Mouse (Mus musculus) large intestine, adult 2 months (tissue): Measurements from ENCODE around the gene Spaca4. TPM values are rescaled to one million over a fixed set of nuclear protein-coding genes. Genes with fewer than 3 reads are reported as not detected.

Experiments used
- DNase-seq: peaks from one replicate; pipeline ENCODE4 v3.0.0-alpha.2; 2012; ENCODE audit warnings: low read depth, low spot score
- WGBS: fragments of 180-500 bp; shearing (Covaris S2); methylation state at CpG from one replicate; pipeline ENCODE4 v1.1.7; 2018; 5-methylcytosine and 5-hydroxymethylcytosine counted together
- polyA plus RNA-seq: library from polyadenylated mRNA; depleted of rRNA; stranded (reverse); fragments of >200 nt; gene quantifications from 2 replicates; pipeline ENCODE4 v1.2.3, GENCODE M21; 2012

The Spaca4 gene
- polyA plus RNA-seq, 1 experiment: not detected

GRCm38 (mm10) chr7:45702316-45702715, 23.3 kb downstream of the Spaca4 start:
- 90% methylated on average over 11 of the region's 11 CpGs for WGBS
- no peak for DNase-seq

- no peak for DNase-seq
- WGBS: 87% methylated on average over 11 of the region's 11 CpGs
Observed at GRCm38 (mm10) chr7:45701607-45702006, 24.0 kb downstream of the Spaca4 start.

- 35% methylated on average over 11 of the region's 11 CpGs for WGBS
- no peak for DNase-seq
Observed at GRCm38 (mm10) chr7:45701072-45701471, 24.5 kb downstream of the Spaca4 start.

GRCm38 (mm10) chr7:45700301-45701015, 25.2 kb downstream of the Spaca4 start:
- no peak for DNase-seq
- 3% methylated on average over 20 of the region's 20 CpGs for WGBS

GRCm38 (mm10) chr7:45699523-45700141, 26.0 kb downstream of the Spaca4 start, which contains the start of gene Car11:
Gene Car11 (plus strand): TSS chr7:45699843.
- DNase-seq: no peak
- 8% methylated on average over 36 of the region's 36 CpGs for WGBS

GRCm38 (mm10) chr7:45697894-45698293, 27.7 kb downstream of the Spaca4 start:
- DNase-seq: no peak
- 82% methylated on average over 7 of the region's 7 CpGs for WGBS

- 40% methylated on average over 6 of the region's 6 CpGs for WGBS
Observed at GRCm38 (mm10) chr7:45695098-45695497, 30.5 kb downstream of the Spaca4 start.

GRCm38 (mm10) chr7:45693921-45694591, 31.6 kb downstream of the Spaca4 start, which contains the start of gene Sec1:
Gene Sec1 (minus strand): TSS chr7:45694402.
- 92% methylated on average over 50 of the region's 50 CpGs for WGBS
- no peak for DNase-seq

More at GRCm38 (mm10) chr7:45695098-45695497, 30.5 kb downstream of the Spaca4 start:
- no peak for DNase-seq

- 92% methylated on average over 2 of the region's 2 CpGs for WGBS
- DNase-seq: no peak
Observed at GRCm38 (mm10) chr7:45692364-45692763, 33.2 kb downstream of the Spaca4 start.

GRCm38 (mm10) chr7:45689800-45690199, 35.8 kb downstream of the Spaca4 start:
- WGBS: 75% methylated on average over 11 of the region's 11 CpGs

GRCm38 (mm10) chr7:45689099-45689498, 36.5 kb downstream of the Spaca4 start:
- whole genome bisulfite sequencing: 71% methylated on average over 6 of the region's 6 CpGs
- DNase-seq: no peak

More at GRCm38 (mm10) chr7:45689800-45690199, 35.8 kb downstream of the Spaca4 start:
- no peak for DNase-seq

- DNase-seq: no peak
- WGBS: 48% methylated on average over 3 of the region's 3 CpGs
Observed at GRCm38 (mm10) chr7:45686841-45687240, 38.8 kb downstream of the Spaca4 start.

GRCm38 (mm10) chr7:45685811-45686210, 39.8 kb downstream of the Spaca4 start:
- WGBS: 67% methylated on average over 10 of the region's 10 CpGs

GRCm38 (mm10) chr7:45683396-45684050, 42.1 kb downstream of the Spaca4 start, which contains the start of gene Ntn5:
Gene Ntn5 (plus strand): TSS chr7:45684022.
- 88% methylated on average over 7 of the region's 7 CpGs for WGBS
- no peak for DNase-seq

More at GRCm38 (mm10) chr7:45685811-45686210, 39.8 kb downstream of the Spaca4 start:
- DNase-seq: no peak

- 27% methylated on average over 14 of the region's 14 CpGs for WGBS
Observed at GRCm38 (mm10) chr7:45682144-45683126, 43.2 kb downstream of the Spaca4 start.

GRCm38 (mm10) chr7:45681046-45681736, 44.4 kb downstream of the Spaca4 start:
- WGBS: 38% methylated on average over 8 of the region's 8 CpGs
- DNase-seq: no peak

More at GRCm38 (mm10) chr7:45682144-45683126, 43.2 kb downstream of the Spaca4 start:
- no peak for DNase-seq

GRCm38 (mm10) chr7:45679966-45680621, 45.5 kb downstream of the Spaca4 start:
- DNase-seq: no peak
- 36% methylated on average over 14 of the region's 14 CpGs for WGBS
